Mouse (Mus musculus) hindbrain, embryonic 14.5 days (tissue): ENCODE measurements around the gene Dynlt1a. TPM values are rescaled to one million over a fixed set of nuclear protein-coding genes. Genes with fewer than 3 reads are reported as not detected.
A peak's percentile ranks its signal among the peaks of the same experiment; 100 is the strongest.
"Not testable (repeated sequence)": the region's sequence is repeated elsewhere in the genome, so short reads cannot be mapped to it uniquely, and the experiment has no call there.

Source experiments
- ATAC-seq: fragments of 200-750 bp; cut with Nextera tagmentation; 2 replicates; pipeline ENCODE4 v1.8.0; 2017; ENCODE audit warnings: moderate number of reproducible peaks, mild to moderate bottlenecking, moderate TSS enrichment, moderate library complexity; ENCODE audit not compliant: low FRiP score
- DNase-seq: peaks from one replicate; pipeline ENCODE4 v3.0.0-alpha.2; 2015; ENCODE audit warnings: low spot score
- H3K27ac ChIP-seq: fragments of 300-500 bp; sonication (generic); 2 replicates; pipeline ENCODE4 v1.5.1; 2014; ENCODE audit warnings: mild to moderate bottlenecking, moderate library complexity
- H3K27me3 ChIP-seq: fragments of 300-500 bp; sonication (generic); 2 replicates; pipeline ENCODE4 v1.6.1; 2014; ENCODE audit warnings: mild to moderate bottlenecking, low read length, mixed read lengths; ENCODE audit not compliant: control insufficient read depth, insufficient read depth
- H3K36me3 ChIP-seq: fragments of 300-500 bp; sonication (generic); replicated peaks from 2 replicates; pipeline ENCODE4 v1.6.1; 2014; ENCODE audit not compliant: control insufficient read depth, insufficient read depth
- H3K4me1 ChIP-seq: fragments of 300-500 bp; sonication (generic); replicated peaks from 2 replicates; pipeline ENCODE4 v1.6.1; 2014; ENCODE audit warnings: antibody characterized with exemption, low read length, mixed read lengths; ENCODE audit not compliant: control insufficient read depth, insufficient read depth
- H3K4me2 ChIP-seq: fragments of 300-500 bp; sonication (generic); replicated peaks from 2 replicates; pipeline ENCODE4 v1.6.1; 2014; ENCODE audit warnings: mild to moderate bottlenecking, moderate library complexity
- H3K4me3 ChIP-seq: fragments of 300-500 bp; sonication (generic); replicated peaks from 2 replicates; pipeline ENCODE4 v1.5.1; 2014; ENCODE audit warnings: mild to moderate bottlenecking, low read length
- H3K9ac ChIP-seq: fragments of 300-500 bp; sonication (generic); 2 replicates; pipeline ENCODE4 v1.6.1; 2014
- H3K9me3 ChIP-seq: fragments of 300-500 bp; sonication (generic); 2 replicates; pipeline ENCODE4 v1.6.1; 2016; ENCODE audit warnings: low read length; ENCODE audit not compliant: control insufficient read depth
- WGBS: fragments of 180-500 bp; shearing (Covaris S2); extraction: QIAGEN DNeasy Blood & Tissue Kit; methylation state at CpG from one replicate; pipeline ENCODE4 v1.1.7; 2014; 5-methylcytosine and 5-hydroxymethylcytosine counted together
- polyA plus RNA-seq: library from polyadenylated mRNA; unstranded; fragments of >200 nt; fragmentation: Nextera tagmentation; extraction: Ambion mirVana; gene quantifications from 2 replicates; pipeline ENCODE4 v1.2.1, GENCODE M21; 2014

Dynlt1a gene
- 51.3 and 51.5 TPM in 2 replicates for polyA plus RNA-seq

DNA sequence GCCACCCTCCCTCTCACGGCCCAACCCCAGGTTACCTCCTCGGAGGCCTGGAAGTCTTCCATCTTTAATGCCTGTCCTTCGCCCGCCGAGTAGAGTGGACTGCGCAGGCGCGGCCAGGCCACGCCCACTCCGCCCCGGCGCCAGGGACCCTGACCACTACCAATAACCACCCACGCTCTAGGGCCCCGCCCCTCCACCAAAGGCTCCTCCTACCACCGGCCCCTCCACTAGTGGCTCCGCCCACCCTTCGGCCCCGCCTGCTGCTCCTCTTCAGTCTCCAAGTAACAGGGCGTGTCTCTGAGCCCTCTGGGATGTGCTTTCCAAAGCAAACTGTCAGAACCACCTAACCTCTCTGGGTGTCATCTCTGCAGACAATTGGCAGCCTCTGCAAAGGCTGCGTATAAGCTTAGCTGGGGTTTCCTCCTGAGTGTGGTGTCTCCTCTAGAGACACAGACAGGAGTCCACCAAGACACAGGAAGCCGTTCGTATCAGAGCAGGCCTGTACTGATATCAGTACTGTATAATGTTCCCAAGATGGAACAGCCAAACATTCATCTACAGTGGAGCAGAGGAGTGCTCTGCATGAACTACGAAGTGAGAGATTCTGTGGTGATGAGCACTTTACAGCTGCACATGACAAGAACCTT, at the start of gene Dynlt1a:
TSS of gene Dynlt1a (minus strand) at position 162 of the 647 bp plus-strand sequence.
- peak within 1 kb of the TSS; percentile 83 for H3K27ac ChIP-seq
- H3K4me1 ChIP-seq, H3K9me3 ChIP-seq, H3K36me3 ChIP-seq, H3K27me3 ChIP-seq: not testable (repeated sequence)
- WGBS: 6% methylated on average over 22 of the region's 23 CpGs
- ATAC-seq (peak; percentile 90), DNase-seq (peak; percentile 92)
- H3K4me2 ChIP-seq: peak within 1 kb of the TSS; percentile 53
- H3K9ac ChIP-seq: peak within 1 kb of the TSS; percentile 58
- peak within 1 kb of the TSS; percentile 36 for H3K4me3 ChIP-seq

DNA sequence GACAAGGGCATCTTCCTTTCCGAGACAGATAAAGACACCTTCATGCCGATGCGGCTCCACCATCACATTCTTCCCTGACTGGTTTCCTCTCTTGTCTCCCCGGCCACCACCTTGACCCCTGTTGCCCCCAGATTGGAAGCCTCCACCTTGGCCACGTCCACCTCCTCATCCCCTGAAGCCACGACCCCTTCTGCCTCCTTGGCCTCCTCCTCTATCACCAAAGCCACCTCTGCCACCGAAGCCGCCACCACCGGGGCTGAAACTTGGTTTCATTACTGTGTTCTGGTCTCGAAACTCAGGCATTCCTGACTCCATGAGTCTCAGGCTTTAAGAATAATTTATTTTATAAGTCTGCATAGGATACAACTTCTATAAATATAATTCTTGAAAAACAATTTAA, 38.0 kb upstream of the Dynlt1a start:
- 86% methylated on average over 10 of the region's 10 CpGs for WGBS
- not testable (repeated sequence) for H3K27ac ChIP-seq, H3K9me3 ChIP-seq, H3K9ac ChIP-seq, H3K4me1 ChIP-seq, H3K36me3 ChIP-seq, DNase-seq, H3K27me3 ChIP-seq, H3K4me3 ChIP-seq, H3K4me2 ChIP-seq, ATAC-seq

GRCm38 (mm10) chr17:6342606-6343294, 25.4 kb upstream of the Dynlt1a start:
- not testable (repeated sequence) for H3K4me3 ChIP-seq, H3K4me2 ChIP-seq, H3K9ac ChIP-seq, H3K27ac ChIP-seq, H3K27me3 ChIP-seq, DNase-seq, ATAC-seq, H3K9me3 ChIP-seq, H3K36me3 ChIP-seq, H3K4me1 ChIP-seq
- no CpG with 5 or more reads among the region's 12 CpGs for WGBS

DNA sequence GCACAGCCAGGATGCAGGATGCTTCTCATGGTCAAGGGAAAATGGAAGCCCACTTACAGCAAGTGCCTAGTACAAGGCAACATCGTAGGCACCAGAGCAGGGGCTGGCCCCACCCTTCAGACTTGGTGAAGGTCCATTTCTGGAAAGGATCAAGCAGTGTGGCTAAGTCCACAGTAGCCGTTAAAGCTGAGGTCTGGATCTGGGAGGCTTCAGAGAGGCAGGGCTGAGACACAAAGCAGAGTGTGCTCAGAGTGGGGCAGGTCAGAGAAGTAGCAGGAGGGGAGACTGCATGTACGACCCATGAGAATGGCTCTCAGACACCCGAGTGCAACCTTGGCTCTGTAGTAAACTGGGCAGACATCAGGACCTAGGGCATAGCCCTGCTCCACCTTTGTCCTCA, 11.7 kb upstream of the Dynlt1a start:
- H3K9ac ChIP-seq, H3K36me3 ChIP-seq, H3K4me3 ChIP-seq, H3K27me3 ChIP-seq, DNase-seq, ATAC-seq, H3K4me2 ChIP-seq, H3K4me1 ChIP-seq, H3K9me3 ChIP-seq, H3K27ac ChIP-seq: not testable (repeated sequence)
- WGBS: 76% methylated on average over 3 of the region's 4 CpGs

GRCm38 (mm10) chr17:6327554-6327953, 10.3 kb upstream of the Dynlt1a start:
- H3K4me3 ChIP-seq, H3K27me3 ChIP-seq, H3K36me3 ChIP-seq, H3K4me1 ChIP-seq, H3K4me2 ChIP-seq, H3K9me3 ChIP-seq, H3K9ac ChIP-seq, H3K27ac ChIP-seq, DNase-seq, ATAC-seq: not testable (repeated sequence)
- WGBS: 93% methylated on average over 7 of the region's 7 CpGs

GRCm38 (mm10) chr17:6325543-6325942, 8.2 kb upstream of the Dynlt1a start:
- not testable (repeated sequence) for H3K27ac ChIP-seq, H3K4me2 ChIP-seq, H3K27me3 ChIP-seq, H3K4me1 ChIP-seq, H3K9me3 ChIP-seq, H3K9ac ChIP-seq, H3K4me3 ChIP-seq, ATAC-seq, DNase-seq, H3K36me3 ChIP-seq
- 69% methylated on average over 6 of the region's 6 CpGs for WGBS

- H3K9ac ChIP-seq, H3K27me3 ChIP-seq, H3K27ac ChIP-seq, DNase-seq, H3K36me3 ChIP-seq, H3K9me3 ChIP-seq, H3K4me2 ChIP-seq, ATAC-seq, H3K4me3 ChIP-seq, H3K4me1 ChIP-seq: not testable (repeated sequence)
- 55% methylated on average over 10 of the region's 10 CpGs for WGBS
These were observed 7.7 kb upstream of the Dynlt1a start for GRCm38 (mm10) chr17:6325021-6325420.

DNA sequence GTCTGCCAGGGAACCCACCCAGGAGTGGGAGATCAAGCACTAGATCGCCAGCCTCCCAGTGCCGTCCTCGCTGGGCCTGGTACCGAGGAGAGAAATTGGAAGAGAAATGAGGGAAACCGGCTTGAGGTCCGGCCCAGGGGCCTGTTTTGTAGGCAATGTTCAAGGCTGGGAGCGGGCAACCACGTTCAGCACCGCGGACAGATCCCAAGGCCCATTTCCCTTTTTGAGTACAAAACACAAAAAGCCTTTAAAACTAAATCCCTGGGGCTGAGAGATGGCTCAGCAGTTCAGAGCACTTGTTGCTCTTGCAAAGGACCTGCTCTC, 4.4 kb upstream of the Dynlt1a start:
- no CpG with 5 or more reads among the region's 10 CpGs for WGBS
- not testable (repeated sequence) for H3K9me3 ChIP-seq, H3K27me3 ChIP-seq, H3K36me3 ChIP-seq, ATAC-seq, H3K27ac ChIP-seq, DNase-seq, H3K4me2 ChIP-seq, H3K9ac ChIP-seq, H3K4me3 ChIP-seq, H3K4me1 ChIP-seq

- DNase-seq, H3K27ac ChIP-seq, H3K9me3 ChIP-seq, H3K27me3 ChIP-seq, H3K4me1 ChIP-seq, H3K36me3 ChIP-seq: not testable (repeated sequence)
- Histone ChIP-seq H3K4me2 (peak overlapping the region; percentile 43), H3K4me3 (peak overlapping the region; percentile 28), H3K9ac (peak overlapping the region; percentile 52; the same call in 1 of the 2 replicates)
- peak; percentile 79 for ATAC-seq
- 0% methylated on average over 5 of the region's 60 CpGs for WGBS
These were observed 3.9 kb upstream of the Dynlt1a start for GRCm38 (mm10) chr17:6321081-6321777.
